ENCODE assay signal across 27 mouse cellular contexts in the genomic region with DNA sequence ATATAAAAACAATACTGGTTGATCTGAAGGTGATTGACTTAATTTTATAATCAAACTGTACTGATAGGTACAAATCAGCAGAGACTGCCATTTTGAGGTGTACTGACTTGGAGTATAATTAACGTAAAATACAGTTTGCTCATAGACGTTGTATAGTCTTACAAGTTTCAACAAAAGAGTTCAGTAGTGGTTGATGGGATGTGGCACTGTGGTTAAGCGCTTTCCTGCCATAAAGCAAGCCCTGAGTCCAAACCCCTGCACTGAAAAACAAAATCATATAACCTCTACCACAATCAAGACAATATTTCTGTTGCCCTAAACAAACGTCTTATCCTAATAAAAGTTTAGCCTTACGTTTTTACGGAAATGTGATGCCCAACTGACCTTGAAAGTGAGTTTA. TPM values are rescaled to one million over a fixed set of nuclear protein-coding genes. Genes with fewer than 3 reads are reported as not detected.
DNase-seq lines count a peak whose midpoint lies in the region; ATAC-seq and TF ChIP-seq lines count a peak whose summit lies in the region.
"Had no signal": no experiment of that assay in that cellular context is flagged by ENCODE, and none has a peak within 500 bp of the region (broad histone marks: within the 10 kb centered on the region; RNA-seq: fewer than 3 reads in every experiment).

No protein-coding gene starts in this region.

- no peak overlapping the region for H3K4me2 ChIP-seq in midbrain, postnatal 0 days (ENCODE audit: low read depth, low read length, poor library complexity, severe bottlenecking)
- H3K4me2 ChIP-seq: forebrain, embryonic 13.5 days; heart, embryonic 12.5 days had no signal

- H3K27me3 ChIP-seq in embryonic facial prominence, embryonic 10.5 days (replicated peaks; ENCODE audit: low read depth, poor library complexity, severe bottlenecking) = no peaks in the 10 kb centered on the region
- no peaks in the 10 kb centered on the region for H3K27me3 ChIP-seq in midbrain, postnatal 0 days (ENCODE audit: insufficient read depth, low read length)
- H3K27me3 ChIP-seq: forebrain, embryonic 13.5 days; heart, embryonic 12.5 days had no signal

- H3K9me3 ChIP-seq in embryonic facial prominence, embryonic 10.5 days = no peaks in the 10 kb centered on the region
- no peaks in the 10 kb centered on the region for H3K9me3 ChIP-seq in midbrain, postnatal 0 days (ENCODE audit: low read length)
- H3K9me3 ChIP-seq: forebrain, embryonic 13.5 days; heart, embryonic 12.5 days had no signal

- no peak overlapping the region for H3K9ac ChIP-seq in midbrain, postnatal 0 days (replicated peaks; ENCODE audit: low read length, poor library complexity, severe bottlenecking)
- H3K9ac ChIP-seq: forebrain, embryonic 13.5 days; forebrain, postnatal 0 days; heart, embryonic 12.5 days had no signal

- ATAC-seq in CD4-positive, CD25-positive, alpha-beta regulatory T cell, adult 4 months = no peak
- ATAC-seq in common myeloid progenitor, adult 5-6 weeks (replicated peaks; ENCODE audit: low read depth, poor library complexity, severe bottlenecking) = peak; percentile 72
- ATAC-seq in midbrain, postnatal 0 days (ENCODE audit: low FRiP score) = no peak
- ATAC-seq: activated CD4-positive, CD25-positive, alpha-beta regulatory T cell, adult 4 months; forebrain, embryonic 13.5 days; forebrain, postnatal 0 days; hindbrain, embryonic 16.5 days; inflammation-experienced regulatory T-cells, adult 6 months had no signal

- no peak for TF ChIP-seq CTCF in midbrain, postnatal 0 days (IDR thresholded peaks at IDR 0.05)

- WGBS in embryonic facial prominence, embryonic 10.5 days = 90% methylated on average over 6 of the region's 6 CpGs
- WGBS in midbrain, postnatal 0 days = 94% methylated on average over 6 of the region's 6 CpGs

- no peak overlapping the region for H3K4me3 ChIP-seq in embryonic facial prominence, embryonic 10.5 days
- no peak overlapping the region for H3K4me3 ChIP-seq in midbrain, postnatal 0 days (ENCODE audit: low read depth, low read length)
- H3K4me3 ChIP-seq: forebrain, embryonic 13.5 days; gastrocnemius, adult 2 months; heart, embryonic 12.5 days had no signal

- no peaks in the 10 kb centered on the region for H3K4me1 ChIP-seq in embryonic facial prominence, embryonic 10.5 days
- H3K4me1 ChIP-seq in midbrain, postnatal 0 days (ENCODE audit: insufficient read depth, low read length) = no peaks in the 10 kb centered on the region
- H3K4me1 ChIP-seq: forebrain, embryonic 13.5 days; heart, embryonic 12.5 days had no signal

- DNase-seq in CD4-positive, CD25-positive, alpha-beta regulatory T cell, adult 2 months (ENCODE audit: low read depth, low spot score) = peak; percentile 14
- DNase-seq in 416B (ENCODE audit: low read depth) = peak; percentile 33
- DNase-seq in thymus, postnatal 25 days = peak; percentile 32
- no peak for DNase-seq in embryonic facial prominence, embryonic 10.5 days (ENCODE audit: low spot score)
- no peak for DNase-seq in midbrain, postnatal 0 days (ENCODE audit: low spot score)
- DNase-seq: adrenal gland, postnatal 14 days; cerebellum, adult 11-12 months; cerebellum, adult 9-10 months; cerebellum, postnatal 25 days; forebrain, postnatal 0 days; gastrocnemius, adult 2 months; gastrocnemius, postnatal 25 days had no signal

- H3K27ac ChIP-seq in embryonic facial prominence, embryonic 10.5 days (replicated peaks) = no peak overlapping the region
- no peak overlapping the region for H3K27ac ChIP-seq in midbrain, postnatal 0 days (ENCODE audit: low read depth, low read length)
- H3K27ac ChIP-seq: forebrain, embryonic 13.5 days; gastrocnemius, adult 2 months had no signal

- peaks cover 52% of the 10 kb centered on the region for H3K36me3 ChIP-seq in embryonic facial prominence, embryonic 10.5 days (replicated peaks)
- peaks cover 27% of the 10 kb centered on the region for H3K36me3 ChIP-seq in midbrain, postnatal 0 days (ENCODE audit: insufficient read depth, low read length)

RNA-seq across cellular contexts. Expression of a gene that starts 28.2 kb away (rescaled TPM):
- 10 to 100 TPM; 35.5 to 36.5 TPM for polyA plus RNA-seq in CD4-positive, CD25-positive, alpha-beta regulatory T cell, adult 4 months (2017; shearing (Covaris generic))
- total RNA-seq in common myeloid progenitor, adult 5-6 weeks (2017) = 24.9 and 25.6 TPM in 2 replicates
- 36.8 and 38.0 TPM in 2 replicates for polyA plus RNA-seq in embryonic facial prominence, embryonic 10.5 days (2016; fragmentation: Nextera tagmentation; extraction: Ambion mirVana)
- 22.4 and 23.6 TPM in 2 replicates for total RNA-seq in midbrain, postnatal 0 days (2014; rRNA removed)
- polyA plus RNA-seq in midbrain, postnatal 0 days (2015; fragmentation: Nextera tagmentation; extraction: Ambion mirVana) = 25.9 and 27.0 TPM in 2 replicates

RNA-seq across cellular contexts. Expression of a gene that starts 49.2 kb away (rescaled TPM):
- polyA plus RNA-seq in CD4-positive, CD25-positive, alpha-beta regulatory T cell, adult 4 months (2017; shearing (Covaris generic)) = not detected
- total RNA-seq in common myeloid progenitor, adult 5-6 weeks (2017) = not detected in 2 replicates
- polyA plus RNA-seq in embryonic facial prominence, embryonic 10.5 days (2016; fragmentation: Nextera tagmentation; extraction: Ambion mirVana) = not detected in 2 replicates
- not detected in 2 replicates for total RNA-seq in midbrain, postnatal 0 days (2014; rRNA removed)
- not detected in 2 replicates for polyA plus RNA-seq in midbrain, postnatal 0 days (2015; fragmentation: Nextera tagmentation; extraction: Ambion mirVana)
- total RNA-seq: adrenal gland, adult 18-20 months; adrenal gland, postnatal 14 days; forebrain, postnatal 0 days; gastrocnemius, adult 2 months; gastrocnemius, postnatal 25 days; granulocyte monocyte progenitor cell, adult 5-6 weeks; heart, adult 8-10 months; heart, postnatal 25 days; MEL had no signal
- polyA plus RNA-seq: activated CD4-positive, CD25-positive, alpha-beta regulatory T cell, adult 4 months; embryonic facial prominence, embryonic 14.5 days; forebrain, embryonic 13.5 days; forebrain, postnatal 0 days; heart, embryonic 12.5 days; heart, embryonic 16.5 days; hindbrain, embryonic 11.5 days; hindbrain, embryonic 16.5 days; inflammation-experienced regulatory T-cells, adult 6 months had no signal

Comparison
In these comparisons a context has a peak if more than half of its experiments do, and no peak if none do; other contexts are left out.
1. DNase-seq: peak in CD4-positive, CD25-positive, alpha-beta regulatory T cell, adult 2 months (single experiment), 416B (single experiment) and thymus, postnatal 25 days (single experiment); none in embryonic facial prominence, embryonic 10.5 days (single experiment) and midbrain, postnatal 0 days (single experiment).